Mouse (Mus musculus) mouse trophoblast stem cell (cell line): ENCODE results near the gene Galntl6.

Experiments
- in situ Hi-C, 2 experiments: fragments of 300-500 bp; cut with MseI, MboI; formaldehyde crosslinking; loops; 2 replicates in 1 of 2; 3 replicates in 1 of 2; pipeline ENCODE4 v1.15.1; 2025

The Galntl6 gene

DNA sequence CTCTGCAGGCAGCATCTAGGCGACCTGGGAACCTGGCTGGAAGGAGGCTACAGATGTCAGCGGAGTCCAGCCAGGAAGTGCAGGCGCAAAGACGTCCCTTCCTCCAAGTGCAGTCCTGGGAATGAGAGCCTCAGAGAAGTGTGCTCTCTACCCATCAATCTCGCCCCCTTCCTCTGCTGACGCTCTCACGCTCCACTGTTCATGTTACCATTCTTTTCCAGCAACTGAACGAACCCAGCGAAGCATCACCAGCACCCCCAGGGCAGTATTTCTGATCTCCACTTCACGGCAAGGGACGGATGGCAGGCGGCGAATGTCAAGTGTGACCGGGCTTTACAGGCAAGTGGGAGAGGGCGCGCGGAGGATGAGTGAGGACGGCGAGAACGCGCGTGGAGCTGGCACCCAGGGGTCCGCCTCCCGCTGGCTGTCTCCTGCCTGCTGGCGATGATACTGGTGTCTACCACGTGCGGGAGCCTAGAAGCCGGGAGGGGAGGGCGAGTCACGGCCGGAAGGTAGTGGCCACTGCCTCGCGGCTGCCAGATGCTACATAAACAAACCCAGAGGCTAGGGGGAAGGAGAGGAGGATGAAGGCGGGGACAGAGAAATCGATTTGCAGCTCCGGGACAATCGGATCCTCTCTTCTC is at the start of gene Galntl6:
TSS of gene Galntl6 (minus strand) at position 445 of the 644 bp plus-strand sequence.
- in situ Hi-C loops: no loop called here

DNA sequence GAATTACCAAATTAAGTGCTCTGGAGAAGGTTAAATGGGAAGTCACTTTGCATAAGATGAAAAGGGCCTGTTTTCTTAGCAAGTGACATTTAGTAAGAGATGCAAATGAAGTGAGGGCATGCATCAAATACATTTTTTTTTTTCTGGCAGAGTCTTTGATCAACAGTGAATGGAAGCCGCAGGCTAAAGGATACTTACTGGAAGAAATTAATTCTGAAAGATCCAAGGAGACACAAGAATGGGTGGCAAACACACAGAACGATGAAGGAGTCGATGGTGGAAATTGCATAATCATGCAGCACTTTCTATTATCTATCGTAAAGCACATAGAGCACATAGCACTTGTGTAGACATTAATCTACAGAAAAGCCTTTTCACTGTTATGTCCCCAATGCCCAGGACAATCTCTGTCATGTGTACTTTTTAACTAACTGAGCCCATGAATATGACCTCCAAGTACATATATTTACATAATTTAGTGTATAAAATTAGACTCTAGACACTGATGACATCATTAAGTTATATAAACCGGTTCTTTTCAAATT is 44.8 kb upstream of the Galntl6 start:
- in situ Hi-C loops: no loop called here

DNA sequence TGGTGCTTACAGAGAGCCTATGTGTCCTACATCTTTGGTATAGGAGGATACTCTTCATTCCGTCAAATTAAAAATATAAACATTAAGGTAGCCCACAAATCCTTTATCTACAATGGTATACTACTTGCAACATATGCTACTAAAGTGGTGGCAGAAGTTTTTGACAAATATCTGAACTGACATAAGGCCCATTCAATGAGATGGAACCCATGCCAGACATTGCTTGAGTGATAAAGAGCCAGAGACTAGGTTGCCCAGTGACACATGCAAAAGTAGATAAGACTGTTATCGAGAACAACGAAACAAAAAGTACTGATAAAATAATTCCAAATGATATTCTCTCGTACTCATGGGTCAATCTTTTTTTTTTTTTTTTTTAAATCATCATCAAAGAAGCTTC is 31.3 kb upstream of the Galntl6 start:
- in situ Hi-C loops: no loop called here

DNA sequence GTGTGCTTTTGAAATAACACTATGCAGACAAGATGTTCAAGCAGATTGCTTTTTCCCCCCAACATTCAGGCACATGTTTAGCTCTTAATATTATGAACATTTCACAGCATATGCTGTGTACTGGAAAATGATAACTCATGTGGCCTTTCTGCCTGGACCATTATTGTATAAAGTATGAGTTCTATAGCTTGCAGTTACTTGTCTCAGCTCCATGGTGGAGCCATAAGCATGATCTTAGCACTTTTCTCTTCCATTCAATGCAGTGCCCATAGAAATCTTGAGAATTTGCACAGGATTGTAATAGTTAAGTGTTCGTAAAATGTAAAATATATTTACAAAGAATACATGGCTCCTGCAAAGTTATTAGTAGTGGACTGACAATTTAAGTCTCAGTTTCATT is 18.6 kb upstream of the Galntl6 start:
- in situ Hi-C loops: no loop called here

DNA sequence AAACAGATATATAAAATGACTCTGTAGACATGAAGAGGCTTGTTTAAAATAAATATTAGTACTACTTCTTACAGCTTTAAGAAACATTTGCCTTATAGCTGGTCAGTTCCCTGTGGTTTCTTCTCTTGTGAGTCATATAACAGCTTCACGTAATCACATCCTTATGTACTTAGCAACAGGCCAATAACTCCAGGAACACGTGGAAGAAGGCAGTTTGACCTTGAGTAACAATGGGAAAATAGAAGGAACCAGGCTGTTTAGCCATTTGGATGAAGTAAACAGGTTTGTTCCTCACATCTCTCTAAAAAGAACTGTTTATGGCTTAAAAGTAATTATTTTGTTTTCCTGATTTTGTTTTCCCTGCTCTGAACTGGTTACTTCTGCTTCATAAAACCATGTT is 2.7 kb upstream of the Galntl6 start:
- in situ Hi-C loops: no loop called here

DNA sequence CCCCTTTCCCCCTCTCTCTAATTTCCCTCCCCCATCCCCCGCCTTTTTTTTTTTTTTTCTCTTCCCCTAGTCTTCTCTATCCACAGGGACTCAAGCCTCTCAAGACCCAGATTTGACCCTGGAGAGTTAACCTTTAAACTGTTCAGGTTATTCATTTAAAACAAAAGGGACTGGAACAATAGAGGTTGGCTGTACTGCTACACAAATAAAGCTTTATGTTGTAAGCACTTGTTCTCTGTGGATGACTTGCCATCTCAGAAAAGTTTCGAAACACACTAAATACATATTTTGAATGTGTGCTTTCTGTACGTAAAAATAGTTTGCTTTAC is 1.2 kb upstream of the Galntl6 start:
- in situ Hi-C loops: no loop called here

DNA sequence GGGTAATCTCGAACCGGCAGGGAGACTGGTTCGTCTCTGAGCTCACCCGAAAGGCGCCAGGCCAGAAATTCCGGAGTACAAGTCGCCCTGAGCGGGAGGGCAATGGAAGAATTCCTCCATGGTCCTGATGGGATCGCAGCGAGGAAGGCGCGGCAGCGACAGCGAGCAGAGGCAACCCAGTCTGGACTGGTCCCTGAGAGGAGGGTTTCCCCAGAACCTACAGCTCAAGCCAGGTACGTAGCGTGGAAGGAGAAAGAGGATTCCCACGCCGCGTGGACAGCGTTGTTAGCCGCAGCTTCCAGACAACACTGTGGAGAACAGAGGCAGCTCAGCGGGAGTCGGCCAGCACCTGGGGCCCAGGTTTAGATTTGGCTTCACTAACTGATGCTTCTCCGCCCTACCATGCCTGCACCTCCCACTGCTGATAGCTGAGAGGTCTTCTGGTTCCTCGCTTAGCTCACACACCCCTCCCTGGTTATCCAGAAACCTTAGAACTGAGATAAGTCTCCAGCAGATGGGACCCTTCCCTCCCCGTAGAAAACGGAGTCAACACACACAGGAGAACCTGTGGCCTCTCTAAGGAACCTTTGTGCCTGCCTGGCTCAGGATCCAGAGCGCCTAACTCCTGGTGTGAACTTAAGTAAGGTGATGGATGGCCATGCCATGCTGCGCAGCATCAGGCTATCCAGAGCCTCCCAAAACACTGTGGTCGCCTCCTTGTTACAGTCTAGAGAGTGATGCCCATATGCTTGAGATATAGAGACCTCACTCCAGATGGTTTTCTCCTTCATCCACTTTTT is 600 bp upstream of the Galntl6 start:
- in situ Hi-C loops: no loop called here

DNA sequence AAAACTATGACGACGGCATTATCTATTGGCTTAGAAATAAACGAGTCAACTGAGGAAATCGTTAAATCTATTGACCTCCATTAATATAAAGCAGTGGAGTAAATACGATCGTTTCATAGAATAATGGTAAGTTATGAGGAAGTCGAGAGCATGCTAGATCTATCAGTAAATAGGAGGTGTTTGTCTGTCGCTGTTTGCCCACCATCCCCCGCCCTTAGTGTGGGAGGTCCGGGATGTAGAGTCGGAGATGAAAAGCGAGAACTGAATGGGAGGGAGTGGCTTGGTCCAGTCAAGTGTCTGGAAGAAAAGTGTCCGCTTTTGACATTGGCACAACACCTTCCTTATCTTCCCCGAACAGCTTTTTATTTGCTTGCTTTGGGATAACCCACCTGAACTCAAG is 763 bp downstream of the Galntl6 start, which contains the start of gene BC030500:
TSS of gene BC030500 (plus strand) at position 79 of the 400 bp plus-strand sequence.
- in situ Hi-C loops: no loop called here

DNA sequence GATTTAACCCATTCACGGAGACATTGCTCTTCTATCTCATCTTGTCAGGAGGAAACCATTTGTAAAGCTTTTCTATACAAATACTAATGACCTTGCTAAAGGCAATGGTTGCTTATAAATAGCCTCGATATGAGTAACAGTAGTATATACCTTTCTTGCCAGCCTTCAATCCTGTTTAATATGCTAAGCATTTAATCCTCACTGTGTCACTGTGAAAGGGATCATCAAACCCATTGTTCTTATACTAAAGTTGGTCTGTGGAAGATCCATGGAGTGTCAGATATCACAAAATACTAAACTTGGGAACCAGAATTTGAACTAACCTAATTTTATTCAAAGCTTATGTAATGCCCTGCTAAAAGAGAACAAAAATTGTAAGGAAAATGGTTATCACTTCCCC is 8.0 kb downstream of the Galntl6 start:
- in situ Hi-C loops: no loop called here

DNA sequence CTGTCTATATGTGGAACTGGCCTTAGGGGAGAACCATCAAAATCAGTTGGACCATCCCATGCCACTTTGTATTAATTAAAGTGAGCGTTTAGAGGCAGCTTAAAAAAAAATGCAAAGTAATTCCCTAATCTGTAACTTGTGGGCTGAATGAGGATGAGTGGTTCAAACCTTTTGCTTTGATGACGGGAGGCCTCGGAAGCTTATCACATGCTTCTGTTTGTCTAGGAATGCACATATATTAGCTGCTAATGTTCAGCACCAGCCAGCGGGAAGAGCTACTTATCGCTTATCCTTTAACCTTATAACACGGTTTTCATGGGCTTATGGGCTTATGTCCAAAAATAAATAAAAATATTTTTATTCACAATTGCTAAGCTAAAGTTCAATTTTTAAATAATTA is 16.5 kb downstream of the Galntl6 start:
- in situ Hi-C loops: loop anchor here in 1 of 2 experiments (25.0 kb wide), 1 partner anchor 1566 kb away; no protein-coding TSS in a partner anchor

DNA sequence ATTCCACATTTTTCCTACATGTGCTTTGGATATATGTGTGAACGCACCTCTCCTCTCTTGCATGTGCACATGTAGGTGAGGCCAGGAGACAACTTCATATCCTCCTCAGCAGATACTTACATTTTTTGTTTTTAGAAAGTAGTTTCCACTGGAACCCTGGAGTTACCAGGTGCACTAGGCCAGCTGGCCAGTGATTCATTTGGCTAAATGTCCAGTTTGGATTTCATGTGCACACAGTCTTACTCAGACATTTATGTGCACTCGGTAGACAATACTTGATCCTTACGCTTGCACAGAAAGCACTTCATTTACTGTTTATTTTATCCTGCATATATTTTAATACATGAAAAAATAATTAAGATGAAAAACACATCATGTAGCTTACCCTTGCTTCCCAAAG is 21.8 kb downstream of the Galntl6 start:
- in situ Hi-C loops: loop anchor here in 1 of 2 experiments (25.0 kb wide), 1 partner anchor 1572 kb away; no protein-coding TSS in a partner anchor

DNA sequence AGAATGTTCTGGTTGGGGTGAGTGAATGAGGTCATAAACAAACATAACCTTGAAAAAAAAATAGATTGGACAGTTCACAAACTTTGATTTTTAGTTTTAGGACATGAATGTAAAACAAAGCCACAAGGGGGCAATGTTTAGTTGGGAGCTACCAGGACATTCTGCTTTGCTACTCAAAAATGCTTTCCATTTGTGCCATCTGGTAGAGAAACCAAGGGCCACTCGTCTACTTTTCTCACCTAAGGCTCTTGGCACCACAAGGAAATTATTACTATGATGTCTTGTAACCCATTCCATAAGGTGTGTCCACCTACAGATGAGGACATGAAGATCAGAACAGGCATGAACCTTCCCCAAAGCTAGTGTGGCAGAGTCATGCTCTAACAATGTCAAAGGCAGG is 26.0 kb downstream of the Galntl6 start:
- in situ Hi-C loops: loop anchor here in 1 of 2 experiments (25.0 kb wide), 1 partner anchor 1576 kb away; no protein-coding TSS in a partner anchor

DNA sequence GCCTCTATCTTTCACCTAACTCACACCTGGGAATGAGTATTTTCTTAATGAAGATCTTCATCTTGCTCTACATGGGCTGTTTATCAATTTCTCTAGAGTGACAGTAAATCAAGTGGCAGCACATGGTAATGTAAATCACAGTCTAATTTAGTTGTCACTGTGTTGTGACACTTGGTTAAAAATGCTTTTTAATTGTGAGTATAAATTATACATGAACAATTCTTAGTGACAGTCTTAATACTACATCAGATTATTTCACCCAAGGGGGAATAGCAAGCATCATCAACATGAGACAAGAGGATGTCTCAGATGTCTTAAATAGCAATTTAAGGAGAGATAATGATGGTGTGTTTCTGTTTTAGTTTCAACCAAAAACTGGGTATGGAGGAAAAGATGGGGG is 88.1 kb downstream of the Galntl6 start:
- in situ Hi-C loops: no loop called here

DNA sequence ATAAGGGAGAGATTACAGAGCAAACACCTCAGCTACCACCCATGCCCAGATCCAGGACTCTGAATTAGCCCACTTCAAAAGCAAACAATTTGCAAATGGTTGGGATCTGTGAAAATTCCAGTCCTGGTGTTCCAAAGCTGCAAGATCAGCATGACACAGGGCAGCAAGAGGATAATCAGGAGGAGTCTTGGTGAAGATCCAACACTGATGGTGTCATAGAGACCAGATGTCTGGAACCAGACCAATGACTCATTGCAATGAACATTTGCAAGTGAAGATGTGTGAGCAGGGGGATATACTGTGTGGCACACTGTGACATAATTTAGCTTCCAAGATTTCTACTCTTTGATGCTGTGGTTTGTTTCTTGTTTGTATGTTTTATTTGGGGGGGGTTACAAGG is 107.2 kb downstream of the Galntl6 start:
- in situ Hi-C loops: no loop called here

DNA sequence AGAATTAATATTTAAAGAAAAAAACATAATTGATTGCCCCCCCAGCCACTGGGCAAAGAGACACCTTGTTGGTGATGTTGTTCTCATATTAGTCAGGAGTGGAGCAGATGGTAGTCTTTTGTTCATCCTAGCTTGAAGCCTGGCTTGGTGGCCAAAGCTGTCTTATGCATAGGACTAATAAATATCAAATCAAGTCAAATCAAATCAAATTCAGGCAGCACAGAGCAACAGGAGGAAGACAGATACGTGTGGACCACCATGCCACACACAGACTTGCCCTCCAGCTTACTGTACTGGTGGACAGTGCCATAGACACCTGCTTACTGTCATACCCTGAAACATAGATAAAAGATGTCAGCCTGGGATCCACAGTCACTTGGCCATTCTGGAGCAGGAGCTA is 110.6 kb downstream of the Galntl6 start:
- in situ Hi-C loops: no loop called here

DNA sequence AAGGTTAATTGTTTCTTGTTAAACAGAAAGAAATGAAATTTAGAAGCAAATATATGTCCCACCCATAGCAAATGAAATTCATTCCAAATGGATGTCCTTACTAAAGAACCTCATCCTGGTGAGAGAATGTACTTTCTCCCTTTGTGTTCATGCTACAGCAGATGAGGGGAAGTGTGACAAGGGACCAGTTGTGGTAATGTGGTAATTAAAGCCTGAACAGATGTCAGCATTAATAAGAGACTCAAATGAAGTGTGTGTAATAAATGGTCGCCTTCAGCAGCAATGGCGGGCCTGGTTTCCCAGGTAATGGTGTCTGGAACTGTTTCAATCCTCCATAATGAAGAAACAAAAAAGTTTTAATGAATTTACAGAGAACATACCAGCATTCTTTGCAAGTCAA is 158.7 kb downstream of the Galntl6 start:
- in situ Hi-C loops: no loop called here

DNA sequence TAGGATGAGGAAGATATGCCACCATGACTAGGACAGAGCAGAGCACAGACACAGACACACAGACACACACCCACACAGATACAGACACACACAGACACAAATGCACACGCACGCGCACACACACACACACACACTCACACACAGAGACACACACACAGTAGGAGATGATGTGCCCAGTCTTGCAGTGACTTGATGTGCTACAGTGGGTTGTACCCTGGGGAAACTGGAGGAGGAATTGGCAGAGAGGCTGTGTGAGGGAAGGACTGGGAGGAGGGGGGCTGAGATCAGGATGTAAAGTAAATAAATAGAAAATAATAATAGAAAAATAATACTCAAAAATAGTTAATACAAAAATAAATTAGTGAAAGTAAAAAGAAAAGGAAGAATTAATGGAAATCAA is 174.5 kb downstream of the Galntl6 start:
- in situ Hi-C loops: no loop called here

DNA sequence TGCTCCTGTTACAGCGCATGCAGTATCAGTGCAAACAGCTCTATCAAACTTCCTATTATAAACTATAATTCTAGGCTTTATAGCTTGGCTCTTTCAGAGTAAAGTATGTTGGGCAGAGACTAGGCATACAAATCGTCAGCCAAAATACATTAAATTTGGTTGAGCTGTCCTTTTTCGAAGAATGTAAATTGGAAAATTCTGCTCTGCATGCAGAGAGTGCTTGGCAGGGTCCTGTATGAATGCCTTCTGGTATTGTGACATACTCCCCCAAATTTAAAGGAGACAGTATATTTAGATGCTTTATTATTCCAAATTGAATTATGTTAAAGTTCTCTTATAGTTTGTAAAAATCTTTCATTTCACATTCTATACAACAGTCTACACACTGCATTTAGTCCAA is 220.7 kb downstream of the Galntl6 start:
- in situ Hi-C loops: no loop called here

DNA sequence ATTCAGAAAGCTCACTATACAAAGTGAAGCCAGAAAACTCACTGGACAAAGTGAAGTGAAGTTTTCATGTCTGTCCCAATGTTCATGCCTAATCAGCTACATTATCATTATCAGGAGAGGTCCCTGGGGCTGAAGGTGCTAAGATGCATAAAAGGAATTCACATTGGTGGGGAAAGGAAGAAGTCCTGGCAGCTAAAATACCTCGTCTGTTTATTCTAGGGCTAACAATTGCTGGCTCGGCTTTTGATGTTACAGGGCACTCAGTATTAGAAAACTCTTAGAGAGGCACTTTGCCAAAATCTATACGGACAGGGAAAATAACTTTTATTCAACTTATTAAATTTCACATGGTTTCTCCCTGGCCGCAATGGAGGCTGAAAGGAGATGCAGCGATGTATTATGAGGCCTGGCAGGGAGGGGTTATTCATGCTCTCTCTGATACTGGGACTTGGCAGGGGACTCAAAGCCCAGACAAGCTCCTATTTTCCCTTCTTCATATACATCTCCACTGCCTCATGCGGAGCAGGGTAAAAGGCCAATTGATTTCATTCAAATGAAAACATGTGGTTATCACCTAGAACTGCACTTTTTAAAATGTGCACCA is 234.5 kb downstream of the Galntl6 start:
- in situ Hi-C loops: no loop called here

DNA sequence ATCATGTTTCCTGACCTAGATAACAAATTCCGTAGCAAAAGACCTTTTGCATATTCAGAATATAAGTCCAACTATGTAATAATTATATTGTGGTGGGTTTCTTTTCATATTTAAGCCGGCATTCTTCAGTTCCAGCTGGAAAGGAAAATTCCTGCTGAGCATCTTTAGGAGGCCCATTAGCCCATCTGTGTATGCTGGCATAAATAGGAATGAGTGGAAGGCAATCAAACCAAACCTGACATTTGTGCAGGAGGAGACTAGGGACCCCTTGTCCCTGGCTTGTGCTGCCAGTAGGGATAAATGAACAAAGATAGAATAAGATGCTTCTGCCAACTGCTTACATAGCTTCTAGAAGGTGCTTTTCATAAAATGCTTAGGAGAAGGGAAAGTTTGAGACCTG is 243.4 kb downstream of the Galntl6 start:
- in situ Hi-C loops: no loop called here

DNA sequence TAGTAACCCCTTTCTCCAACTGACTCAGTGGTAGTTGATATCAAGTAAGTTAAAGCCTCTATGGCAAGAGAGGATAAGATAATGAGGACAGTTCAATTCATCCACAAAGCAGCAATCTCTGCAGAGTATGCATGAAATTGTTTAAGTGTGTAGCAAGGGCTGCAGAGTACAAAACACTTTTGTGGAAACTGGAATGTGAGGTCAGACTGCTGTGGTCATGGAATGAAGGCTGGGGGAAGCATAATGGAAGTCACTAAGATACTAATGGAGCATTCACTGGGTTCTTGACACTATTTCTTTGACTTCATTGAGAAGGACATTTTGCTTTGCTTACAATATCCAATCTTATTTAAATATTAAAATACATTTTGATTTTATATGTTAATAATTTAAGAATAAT is 252.4 kb downstream of the Galntl6 start:
- in situ Hi-C loops: no loop called here

DNA sequence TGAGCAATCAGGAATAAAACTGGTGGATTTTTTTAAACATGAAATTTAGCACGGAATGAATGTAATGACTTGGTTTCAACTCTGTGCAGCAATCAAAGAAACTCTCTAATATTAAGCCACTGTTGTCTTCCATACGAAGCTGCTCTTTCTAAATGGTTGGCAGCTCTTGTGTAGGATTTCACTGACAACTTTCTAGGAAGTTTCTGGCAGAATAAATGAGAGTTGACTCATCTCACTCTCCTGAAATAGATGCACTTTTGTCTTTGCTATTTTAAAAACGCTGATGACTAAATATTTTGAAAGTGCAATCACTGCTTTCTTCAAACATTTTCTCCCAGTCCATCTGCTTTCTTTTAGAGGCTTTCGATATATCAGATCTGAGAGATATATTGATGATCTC is 256.8 kb downstream of the Galntl6 start:
- in situ Hi-C loops: no loop called here

DNA sequence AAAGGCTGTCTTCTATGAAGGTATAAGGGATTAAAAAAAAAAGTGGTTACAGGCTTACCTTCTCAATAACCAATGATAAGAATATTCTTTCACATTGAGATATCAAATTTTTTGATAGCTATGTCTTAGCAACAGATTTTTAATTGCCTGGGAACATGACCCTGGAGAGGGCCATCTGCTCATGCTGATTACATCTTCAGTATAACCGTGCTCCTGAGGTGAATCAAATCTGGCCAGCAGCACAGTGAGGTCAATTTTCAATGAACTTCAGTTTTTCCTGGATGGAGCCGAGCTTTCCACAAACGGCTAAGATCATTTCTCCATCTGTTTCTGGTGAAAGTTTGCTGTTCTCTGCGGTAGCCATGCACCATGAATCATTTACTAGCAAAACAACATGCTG is 306.0 kb downstream of the Galntl6 start:
- in situ Hi-C loops: no loop called here
